Mouse (Mus musculus) brain, embryonic 14.5 days (tissue): ENCODE measurements around the gene Arhgap45.

Experiments
- CTCF ChIP-seq: fragments of 200-500 bp; IDR thresholded peaks from 2 replicates; pipeline ENCODE4 v1.5.1; 2012; ENCODE audit warnings: inconsistent platforms, mild to moderate bottlenecking, moderate library complexity, borderline replicate concordance; ENCODE audit not compliant: insufficient read depth, insufficient read length; ENCODE audit errors: extremely low read depth
- POLR2A ChIP-seq: fragments of 200-500 bp; IDR thresholded peaks from 2 replicates; pipeline ENCODE4 v1.6.1; 2012; ENCODE audit warnings: mild to moderate bottlenecking, inconsistent platforms, borderline replicate concordance; ENCODE audit not compliant: poor library complexity, insufficient read depth, insufficient read length, severe bottlenecking; ENCODE audit errors: extremely low read depth

DNA sequence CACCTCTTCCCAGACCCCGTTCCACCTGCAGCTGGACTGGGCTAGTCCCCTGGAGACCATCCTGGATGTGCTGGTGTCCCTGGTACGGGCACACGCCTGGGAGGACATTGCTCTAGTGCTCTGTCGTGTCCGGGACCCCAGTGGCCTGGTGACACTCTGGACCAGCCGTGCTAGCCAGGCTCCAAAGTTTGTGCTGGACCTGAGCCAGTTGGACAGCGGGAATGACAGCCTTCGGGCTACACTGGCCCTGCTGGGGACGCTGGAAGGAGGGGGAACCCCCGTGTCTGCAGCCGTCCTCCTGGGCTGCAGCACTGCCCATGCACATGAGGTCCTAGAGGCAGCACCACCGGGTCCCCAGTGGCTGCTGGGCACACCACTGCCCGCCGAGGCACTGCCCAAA is 43.6 kb upstream of the Arhgap45 start:
- no peak for TF ChIP-seq CTCF
- TF ChIP-seq POLR2A = no peak
